ENCODE assay signal across 9 mouse cellular contexts in genomic region chr1:134232326-134232725, GRCm38 (mm10). TPM values are rescaled to one million over a fixed set of nuclear protein-coding genes. Genes with fewer than 3 reads are reported as not detected.
DNase-seq lines count a peak whose midpoint lies in the region; ATAC-seq lines count a peak whose summit lies in the region.
"Had no signal": no experiment of that assay in that cellular context is flagged by ENCODE, and none has a peak within 500 bp of the region (broad histone marks: within the 10 kb centered on the region; RNA-seq: fewer than 3 reads in every experiment).

No protein-coding gene starts in this region.

- no peak for ATAC-seq in heart, embryonic 11.5 days (replicated peaks; ENCODE audit: insufficient number of reproducible peaks, low FRiP score, low TSS enrichment)
- no peak; the same call in 1 of the 2 replicates for ATAC-seq in lung, embryonic 16.5 days (ENCODE audit: low read depth)
- no peak for ATAC-seq in neural tube, embryonic 15.5 days (ENCODE audit: low FRiP score)

- H3K4me2 ChIP-seq in heart, embryonic 11.5 days: peak overlapping the region; percentile 82
- H3K4me2 ChIP-seq in lung, embryonic 16.5 days (ENCODE audit: low read depth, low read length): peak overlapping the region; percentile 18; the same call in 1 of the 2 replicates
- peak overlapping the region; percentile 93 for H3K4me2 ChIP-seq in neural tube, embryonic 15.5 days

- peaks cover 35% of the 10 kb centered on the region for H3K27me3 ChIP-seq in heart, embryonic 11.5 days (ENCODE audit: control insufficient read depth, insufficient read depth, low read length)
- H3K27me3 ChIP-seq in lung, embryonic 16.5 days (ENCODE audit: control insufficient read depth, insufficient read depth, low read depth, low read length): peaks cover 29% of the 10 kb centered on the region
- peaks cover 11% of the 10 kb centered on the region for H3K27me3 ChIP-seq in neural tube, embryonic 15.5 days (replicated peaks)

- 73% methylated on average over 8 of the region's 8 CpGs for WGBS in heart, embryonic 11.5 days (ENCODE audit: insufficient replicate concordance)
- 59% methylated on average over 8 of the region's 8 CpGs for WGBS in lung, embryonic 16.5 days
- WGBS in neural tube, embryonic 15.5 days: 58% methylated on average over 8 of the region's 8 CpGs

- H3K4me1 ChIP-seq in heart, embryonic 11.5 days (ENCODE audit: control insufficient read depth, insufficient read depth, low read length): peaks cover 36% of the 10 kb centered on the region
- H3K4me1 ChIP-seq in lung, embryonic 16.5 days (replicated peaks; ENCODE audit: control insufficient read depth, insufficient read depth, low read length): peaks cover 11% of the 10 kb centered on the region
- peaks cover 66% of the 10 kb centered on the region for H3K4me1 ChIP-seq in neural tube, embryonic 15.5 days

- H3K9ac ChIP-seq in heart, embryonic 11.5 days (ENCODE audit: low read depth, low read length): peak overlapping the region; percentile 34; the same call in 1 of the 2 replicates
- peak overlapping the region; percentile 25; the same call in 1 of the 2 replicates for H3K9ac ChIP-seq in lung, embryonic 16.5 days (ENCODE audit: low read length)
- H3K9ac ChIP-seq in neural tube, embryonic 15.5 days (replicated peaks): no peak overlapping the region; the same call in 1 of the 2 replicates

- no peak for DNase-seq in heart, postnatal 4 days
- no peak for DNase-seq in lung, postnatal 36 days
- peak; percentile 48 to 57 for DNase-seq in cerebellum, postnatal 14 days
- DNase-seq in ovary, postnatal 14 days (ENCODE audit: low spot score): no peak
- DNase-seq in c-Kit-positive CD71-positive TER-119-positive erythroid progenitor cells, embryonic 14.5 days (ENCODE audit: low spot score): no peak
- DNase-seq: liver had no signal

- H3K4me3 ChIP-seq in heart, embryonic 11.5 days (ENCODE audit: low read depth, low read length): no peak overlapping the region
- H3K4me3 ChIP-seq in lung, embryonic 16.5 days (ENCODE audit: low read length): no peak overlapping the region
- peak overlapping the region; percentile 58; the same call in 1 of the 2 replicates for H3K4me3 ChIP-seq in neural tube, embryonic 15.5 days (replicated peaks)

- no peak overlapping the region for H3K27ac ChIP-seq in heart, embryonic 11.5 days (ENCODE audit: low read depth, low read length)
- peak overlapping the region; percentile 87 for H3K27ac ChIP-seq in lung, embryonic 16.5 days (ENCODE audit: low read length)
- peak overlapping the region; percentile 72 for H3K27ac ChIP-seq in neural tube, embryonic 15.5 days (replicated peaks)

- H3K36me3 ChIP-seq in heart, embryonic 11.5 days (ENCODE audit: control insufficient read depth, insufficient read depth, low read length): no peaks in the 10 kb centered on the region
- H3K36me3 ChIP-seq in lung, embryonic 16.5 days (ENCODE audit: control insufficient read depth, insufficient read depth, low read length): no peaks in the 10 kb centered on the region
- H3K36me3 ChIP-seq in neural tube, embryonic 15.5 days: no peaks in the 10 kb centered on the region

- H3K9me3 ChIP-seq in heart, embryonic 11.5 days (replicated peaks; ENCODE audit: control insufficient read depth, low read length): no peaks in the 10 kb centered on the region
- H3K9me3 ChIP-seq in lung, embryonic 16.5 days (ENCODE audit: control insufficient read depth, low read length): no peaks in the 10 kb centered on the region
- H3K9me3 ChIP-seq in neural tube, embryonic 15.5 days (replicated peaks): no peaks in the 10 kb centered on the region

RNA-seq across cellular contexts. Expression of gene Adora1, which starts 2.9 kb away (rescaled TPM):
- 4.4 and 6.7 TPM in 2 replicates for polyA plus RNA-seq in heart, embryonic 11.5 days (2014; fragmentation: Nextera tagmentation; extraction: Ambion mirVana)
- 1 to 10 TPM; 9.3 to 9.9 TPM for total RNA-seq in heart, postnatal 4 days (2021)
- polyA plus RNA-seq in lung, embryonic 16.5 days (2015; fragmentation: Nextera tagmentation; extraction: Ambion mirVana): 8.4 and 9.0 TPM in 2 replicates
- polyA plus RNA-seq in neural tube, embryonic 15.5 days (2015; fragmentation: Nextera tagmentation; extraction: Ambion mirVana): 23.8 and 28.8 TPM in 2 replicates

RNA-seq across cellular contexts. Expression of gene Mybph, which starts 39.1 kb away (rescaled TPM):
- polyA plus RNA-seq in heart, embryonic 11.5 days (2014; fragmentation: Nextera tagmentation; extraction: Ambion mirVana): 1.0 and 1.2 TPM in 2 replicates
- not detected for total RNA-seq in heart, postnatal 4 days (2021)
- polyA plus RNA-seq in lung, embryonic 16.5 days (2015; fragmentation: Nextera tagmentation; extraction: Ambion mirVana): 1.3 and 2.5 TPM in 2 replicates
- polyA plus RNA-seq in neural tube, embryonic 15.5 days (2015; fragmentation: Nextera tagmentation; extraction: Ambion mirVana): 2.7 and 4.4 TPM in 2 replicates

RNA-seq across cellular contexts. Expression of gene Chil1, which starts 50.4 kb away (rescaled TPM):
- 1.5 and 1.9 TPM in 2 replicates for polyA plus RNA-seq in heart, embryonic 11.5 days (2014; fragmentation: Nextera tagmentation; extraction: Ambion mirVana)
- total RNA-seq in heart, postnatal 4 days (2021): under 1 TPM; 0.33 to 0.65 TPM
- 1.2 and 2.0 TPM in 2 replicates for polyA plus RNA-seq in lung, embryonic 16.5 days (2015; fragmentation: Nextera tagmentation; extraction: Ambion mirVana)
- 2.0 and 2.1 TPM in 2 replicates for polyA plus RNA-seq in neural tube, embryonic 15.5 days (2015; fragmentation: Nextera tagmentation; extraction: Ambion mirVana)

RNA-seq across cellular contexts. Expression of gene Myog, which starts 57.5 kb away (rescaled TPM):
- polyA plus RNA-seq in heart, embryonic 11.5 days (2014; fragmentation: Nextera tagmentation; extraction: Ambion mirVana): 3.7 and 4.2 TPM in 2 replicates
- total RNA-seq in heart, postnatal 4 days (2021): under 1 TPM; 0.48 to 0.52 TPM
- polyA plus RNA-seq in lung, embryonic 16.5 days (2015; fragmentation: Nextera tagmentation; extraction: Ambion mirVana): 2.9 and 6.8 TPM in 2 replicates
- polyA plus RNA-seq in neural tube, embryonic 15.5 days (2015; fragmentation: Nextera tagmentation; extraction: Ambion mirVana): 7.1 and 9.9 TPM in 2 replicates

Comparison
In these comparisons a context has a peak if more than half of its experiments do, and no peak if none do; other contexts are left out.
1. H3K4me2 ChIP-seq: peak in every context shown above with its lines; median percentile 93 in neural tube, embryonic 15.5 days; 82 in heart, embryonic 11.5 days; 18 in lung, embryonic 16.5 days.
2. DNase-seq: peak in cerebellum, postnatal 14 days (2 of 2); none in heart, postnatal 4 days (single experiment), lung, postnatal 36 days (single experiment), ovary, postnatal 14 days (single experiment) and c-Kit-positive CD71-positive TER-119-positive erythroid progenitor cells, embryonic 14.5 days (single experiment).